Mouse (Mus musculus) G1E (cell line): ENCODE measurements at regions not wholly inside any gene's neighbourhood (a gene's known extent, or its start where the extent isn't known, plus 50 kb on each side); places are given as distances from the start of the nearest gene placed in this dataset.
"Not testable (repeated sequence)": the region's sequence is repeated elsewhere in the genome, so short reads cannot be mapped to it uniquely, and the experiment has no call there.

Experiments
- ATAC-seq: 2 replicates; pipeline ENCODE4 v1.8.0; 2016; ENCODE audit warnings: mild to moderate bottlenecking; ENCODE audit not compliant: insufficient number of reproducible peaks, poor library complexity, low FRiP score, severe bottlenecking; ENCODE audit errors: extremely low read depth
- DNase-seq: peaks from one replicate; pipeline ENCODE4 v3.0.0; 2012; ENCODE audit warnings: low spot score
- H3K27me3 ChIP-seq: 2 replicates; pipeline ENCODE4 v1.6.1; 2012; ENCODE audit warnings: mild to moderate bottlenecking, low read length, inconsistent platforms; ENCODE audit not compliant: insufficient read depth
- H3K36me3 ChIP-seq: replicated peaks from 2 replicates; pipeline ENCODE3; 2012; ENCODE audit warnings: mild to moderate bottlenecking, inconsistent platforms
- H3K4me1 ChIP-seq: 2 replicates; pipeline ENCODE4 v1.6.1; 2012; ENCODE audit warnings: low read depth, low read length, inconsistent platforms, mixed read lengths; ENCODE audit not compliant: insufficient read depth
- H3K4me3 ChIP-seq: 2 replicates; pipeline ENCODE4 v1.5.1; 2012; ENCODE audit warnings: low read depth, mild to moderate bottlenecking, inconsistent platforms, low read length, moderate library complexity, mixed read lengths
- H3K9me3 ChIP-seq: replicated peaks from 2 replicates; pipeline ENCODE4 v1.6.1; 2012; ENCODE audit warnings: inconsistent platforms
- CTCF ChIP-seq: IDR thresholded peaks from 2 replicates; pipeline ENCODE4 v1.5.1; 2012; ENCODE audit warnings: low read depth, low read length, inconsistent platforms, mixed read lengths
- GATA1 ChIP-seq: IDR thresholded peaks from 2 replicates; pipeline ENCODE4 v1.6.1; 2012; ENCODE audit warnings: borderline replicate concordance, low read length, inconsistent platforms, mixed read lengths
- GATA2 ChIP-seq: IDR thresholded peaks from 2 replicates; pipeline ENCODE4 v1.6.1; 2012; ENCODE audit warnings: low read depth, low read length, inconsistent platforms, borderline replicate concordance
- POLR2AphosphoS5 ChIP-seq: IDR thresholded peaks from 2 replicates; pipeline ENCODE4 v1.6.1; 2012; ENCODE audit warnings: low read depth, low read length, inconsistent platforms; ENCODE audit not compliant: insufficient replicate concordance
- TAL1 ChIP-seq: conservative IDR thresholded peaks from 2 replicates; pipeline ENCODE4 v1.6.1; 2012; ENCODE audit warnings: low read depth, low read length, inconsistent platforms, mixed read lengths

DNA sequence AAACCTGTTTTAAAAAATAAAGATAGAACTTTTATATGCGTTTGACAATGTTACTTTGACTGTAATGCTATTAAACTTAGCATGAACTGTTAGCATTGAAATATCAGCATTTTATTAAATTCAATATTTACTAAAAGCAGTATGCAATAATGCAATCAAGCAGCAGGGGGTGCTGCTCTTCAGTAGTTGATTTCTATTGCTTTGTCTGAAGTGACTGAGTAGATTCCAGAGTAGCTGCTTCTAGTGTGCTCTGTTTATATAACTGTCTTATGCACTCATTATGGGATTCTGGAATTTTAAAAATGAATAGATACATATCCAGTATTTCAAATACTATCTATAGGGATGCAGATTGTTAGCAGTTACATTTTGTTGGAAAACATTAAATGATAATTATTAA is 146.2 kb downstream of the Gm28710 start:
- H3K4me1 ChIP-seq, result no peaks in the 10 kb centered on the region
- no peaks in the 10 kb centered on the region for H3K27me3 ChIP-seq
- no peaks in the 10 kb centered on the region for H3K9me3 ChIP-seq
- H3K4me3 ChIP-seq, result no peak overlapping the region
- DNase-seq (no peak), ATAC-seq (peak; percentile 34; the same call in 1 of the 2 replicates)
- TF ChIP-seq CTCF, result peak; percentile 16; the same call in 1 of the 2 replicates
- no peak for TF ChIP-seq GATA1
- H3K36me3 ChIP-seq, result no peaks in the 10 kb centered on the region

DNA sequence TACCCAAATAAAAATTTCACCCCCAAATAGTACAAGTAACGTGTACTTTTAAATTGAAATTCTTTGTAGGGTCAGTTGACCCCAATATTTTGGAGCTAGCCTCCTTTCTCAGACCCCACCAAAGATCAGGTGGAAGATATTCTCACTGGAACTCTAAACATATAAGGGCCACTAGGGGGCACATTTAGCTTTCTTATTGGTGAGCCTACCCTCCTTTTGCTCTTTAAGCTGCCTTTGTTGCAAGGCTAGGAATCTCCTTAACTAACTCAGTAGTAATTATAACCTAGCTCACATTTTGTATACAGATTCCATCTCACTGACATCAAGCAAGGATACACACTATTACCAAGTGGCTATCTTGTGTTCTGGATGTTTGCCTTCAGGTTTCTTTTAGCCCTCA is 155.8 kb downstream of the Gm28710 start:
- DNase-seq (no peak), ATAC-seq (peak; percentile 34; the same call in 1 of the 2 replicates)
- Histone ChIP-seq H3K36me3 (no peaks in the 10 kb centered on the region), H3K4me3 (no peak overlapping the region), H3K4me1 (no peaks in the 10 kb centered on the region), H3K9me3 (no peaks in the 10 kb centered on the region), H3K27me3 (no peaks in the 10 kb centered on the region)
- TF ChIP-seq TAL1 (no peak), POLR2AphosphoS5 (no peak), GATA2 (no peak), GATA1 (no peak), CTCF (no peak)

DNA sequence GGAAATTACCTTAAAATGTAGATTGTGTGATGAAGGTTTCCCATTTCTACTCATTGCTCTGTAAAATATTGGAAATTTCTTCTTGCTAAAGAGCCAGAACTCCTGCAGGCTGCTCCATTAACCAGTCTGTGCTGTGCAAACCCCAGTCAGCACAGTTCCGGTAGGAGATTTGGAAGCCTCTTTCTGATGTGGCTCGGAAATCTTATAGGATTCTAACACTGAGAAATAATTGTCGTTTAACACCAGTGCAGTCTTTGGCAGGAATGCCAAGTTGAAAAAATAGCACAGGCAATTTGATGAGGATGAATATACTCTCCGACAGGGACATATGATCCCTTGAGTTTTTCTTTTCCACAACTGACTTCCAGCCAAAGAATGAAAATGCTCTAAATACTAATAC is 176.1 kb downstream of the Gm28710 start:
- Histone ChIP-seq H3K27me3 (no peaks in the 10 kb centered on the region), H3K9me3 (no peaks in the 10 kb centered on the region), H3K36me3 (no peaks in the 10 kb centered on the region), H3K4me3 (no peak overlapping the region), H3K4me1 (no peaks in the 10 kb centered on the region)
- DNase-seq, result no peak
- TF ChIP-seq GATA1, result no peak
- no peak for TF ChIP-seq POLR2AphosphoS5
- no peak for TF ChIP-seq CTCF
- TF ChIP-seq GATA2, result no peak
- no peak for TF ChIP-seq TAL1
- ATAC-seq, result no peak

DNA sequence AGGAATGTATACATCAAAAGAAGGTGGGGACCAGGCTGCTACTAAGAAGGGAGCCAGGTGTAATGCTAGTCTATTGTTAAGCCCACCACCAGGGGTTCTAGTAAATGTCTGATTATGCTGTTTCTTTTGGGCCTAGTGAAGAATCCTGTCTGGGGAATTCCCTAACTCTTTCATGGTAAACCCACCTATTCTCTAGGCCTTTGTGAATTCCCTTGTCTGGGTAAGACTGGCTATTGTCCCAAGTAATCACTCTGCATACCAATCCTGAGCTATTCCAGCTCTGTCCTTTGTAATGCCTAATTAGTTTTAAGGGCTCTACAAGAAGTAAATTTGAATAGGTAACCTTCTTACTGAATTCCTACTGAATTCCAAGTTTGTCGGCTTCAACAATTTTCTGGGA is 177.2 kb downstream of the Gm28710 start:
- H3K4me1 ChIP-seq, H3K4me3 ChIP-seq, H3K27me3 ChIP-seq, ATAC-seq, H3K9me3 ChIP-seq, H3K36me3 ChIP-seq, DNase-seq: not testable (repeated sequence)

DNA sequence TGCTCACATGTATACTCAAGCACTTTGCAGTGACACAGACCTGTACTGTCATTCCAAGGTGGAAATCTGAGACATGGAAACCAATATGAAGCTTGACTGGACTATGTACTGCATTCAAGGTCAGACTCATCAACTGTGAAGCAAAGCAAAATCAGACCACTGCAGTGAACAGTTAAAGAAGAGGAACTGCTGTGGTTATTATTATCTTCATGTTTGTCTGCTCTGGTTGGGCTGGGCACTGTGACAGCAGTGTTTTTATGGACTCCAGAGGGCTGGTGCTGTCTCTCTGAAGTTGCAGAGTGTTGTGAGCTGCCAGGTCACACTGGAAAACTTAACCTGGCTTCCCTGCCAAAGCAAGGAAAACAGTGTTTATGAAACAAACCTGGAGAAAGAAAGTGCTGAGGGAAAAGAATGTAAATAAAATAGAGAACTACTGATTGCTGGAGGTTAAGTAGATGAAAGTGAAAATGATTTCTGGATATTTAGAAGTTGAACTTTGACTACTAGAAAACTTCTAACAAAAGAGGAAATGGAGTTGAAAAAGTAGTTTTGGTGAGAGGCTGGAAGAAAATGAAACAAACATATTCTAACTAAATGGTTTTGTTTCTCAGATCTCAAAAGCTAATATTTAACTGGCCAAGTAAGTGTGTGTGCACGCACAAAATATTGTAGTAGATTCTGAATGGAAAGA is 181.7 kb downstream of the Gm28710 start:
- DNase-seq, result no peak
- no peaks in the 10 kb centered on the region for H3K9me3 ChIP-seq
- no peak for TF ChIP-seq TAL1
- TF ChIP-seq CTCF, result no peak
- TF ChIP-seq GATA2, result no peak
- no peak for TF ChIP-seq GATA1
- TF ChIP-seq POLR2AphosphoS5, result no peak
- H3K27me3 ChIP-seq, result no peaks in the 10 kb centered on the region
- no peaks in the 10 kb centered on the region for H3K36me3 ChIP-seq
- no peak for ATAC-seq
- H3K4me3 ChIP-seq, result no peak overlapping the region
- no peaks in the 10 kb centered on the region for H3K4me1 ChIP-seq

DNA sequence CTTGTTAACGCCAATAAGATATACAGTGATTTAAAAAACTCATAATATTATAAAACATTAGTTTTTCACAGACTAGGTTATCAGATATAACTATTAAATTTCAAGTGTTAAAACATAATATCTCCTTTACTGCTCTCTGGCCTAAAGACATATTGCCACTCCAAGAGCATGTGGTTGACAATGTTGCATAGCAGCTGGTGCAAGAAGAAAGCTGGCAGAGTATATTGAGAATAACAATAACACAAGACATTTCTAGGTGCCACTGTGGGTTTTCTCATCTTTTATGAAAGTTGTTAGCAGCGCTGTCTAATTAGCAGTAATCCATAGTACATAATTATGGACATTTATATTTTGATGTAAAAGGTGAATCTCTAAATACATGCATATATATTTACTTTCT is 184.4 kb downstream of the Gm28710 start:
- TF ChIP-seq GATA1 (no peak), POLR2AphosphoS5 (no peak), GATA2 (no peak), CTCF (no peak), TAL1 (no peak)
- Histone ChIP-seq H3K4me3 (no peak overlapping the region), H3K9me3 (no peaks in the 10 kb centered on the region), H3K4me1 (no peaks in the 10 kb centered on the region), H3K27me3 (no peaks in the 10 kb centered on the region), H3K36me3 (no peaks in the 10 kb centered on the region)
- DNase-seq, result no peak
- ATAC-seq, result no peak

DNA sequence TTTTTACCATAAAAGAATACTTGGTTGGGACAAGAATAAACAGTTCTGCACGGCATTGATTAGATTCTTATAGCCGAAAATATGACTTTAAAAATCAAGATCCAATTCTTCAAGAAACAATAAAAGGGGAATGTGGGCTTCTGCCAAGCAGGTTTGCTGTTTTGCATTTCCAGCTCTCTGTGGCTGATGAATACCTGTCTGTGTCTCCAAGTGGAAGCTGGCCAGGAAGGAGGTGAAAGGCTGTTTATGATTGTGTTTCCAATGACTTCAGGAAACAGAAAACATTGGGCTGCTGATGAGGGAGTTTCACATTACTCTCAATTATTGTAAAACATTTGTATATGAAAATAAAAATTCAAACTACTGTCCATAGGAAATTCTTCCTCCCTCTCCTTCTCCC is 193.3 kb downstream of the Gm28710 start:
- no peak for ATAC-seq
- Histone ChIP-seq H3K36me3 (no peaks in the 10 kb centered on the region), H3K4me1 (no peaks in the 10 kb centered on the region), H3K9me3 (no peaks in the 10 kb centered on the region), H3K27me3 (no peaks in the 10 kb centered on the region), H3K4me3 (no peak overlapping the region)
- no peak for DNase-seq
- no peak for TF ChIP-seq GATA1
- TF ChIP-seq CTCF, result no peak
- TF ChIP-seq TAL1, result no peak
- no peak for TF ChIP-seq POLR2AphosphoS5
- TF ChIP-seq GATA2, result no peak
